ENCODE assay signal across 8 mouse cellular contexts in genomic region chr9:40241223-40241801, GRCm38 (mm10). TPM values are rescaled to one million over a fixed set of nuclear protein-coding genes. Genes with fewer than 3 reads are reported as not detected.
DNase-seq lines count a peak whose midpoint lies in the region; ATAC-seq and TF ChIP-seq lines count a peak whose summit lies in the region.

No protein-coding gene starts in this region.

- H3K27ac ChIP-seq in embryonic facial prominence, embryonic 12.5 days = no peak overlapping the region
- H3K27ac ChIP-seq in heart, embryonic 15.5 days = peak overlapping the region; percentile 26; the same call in 1 of the 2 replicates
- H3K27ac ChIP-seq in layer of hippocampus, adult 2 months = peak overlapping the region; percentile 97
- H3K27ac ChIP-seq in liver, embryonic 16.5 days (ENCODE audit: low read length) = no peak overlapping the region
- peak overlapping the region; percentile 65 for H3K27ac ChIP-seq in neural tube, embryonic 12.5 days

- WGBS in embryonic facial prominence, embryonic 12.5 days = 1% methylated on average over 15 of the region's 15 CpGs
- 3% methylated on average over 15 of the region's 15 CpGs for WGBS in heart, embryonic 15.5 days
- 1% methylated on average over 15 of the region's 15 CpGs for WGBS in liver, embryonic 16.5 days (ENCODE audit: insufficient replicate concordance)
- WGBS in neural tube, embryonic 12.5 days = under 1% methylated on average over 15 of the region's 15 CpGs

- peaks cover 17% of the 10 kb centered on the region for H3K27me3 ChIP-seq in embryonic facial prominence, embryonic 12.5 days
- peaks cover 3% of the 10 kb centered on the region; the same call in 1 of the 2 replicates for H3K27me3 ChIP-seq in heart, embryonic 15.5 days
- peaks cover 12% of the 10 kb centered on the region; the same call in 1 of the 2 replicates for H3K27me3 ChIP-seq in liver, embryonic 16.5 days (ENCODE audit: control insufficient read depth, insufficient read depth, low read depth, low read length)
- no peaks in the 10 kb centered on the region for H3K27me3 ChIP-seq in neural tube, embryonic 12.5 days (replicated peaks)

- H3K9ac ChIP-seq in embryonic facial prominence, embryonic 12.5 days = peak overlapping the region; percentile 11; the same call in 1 of the 2 replicates
- H3K9ac ChIP-seq in heart, embryonic 15.5 days = peak overlapping the region; percentile 48
- H3K9ac ChIP-seq in liver, embryonic 16.5 days (ENCODE audit: low read depth, low read length) = no peak overlapping the region
- peak overlapping the region; percentile 62 for H3K9ac ChIP-seq in neural tube, embryonic 12.5 days

- H3K4me2 ChIP-seq in embryonic facial prominence, embryonic 12.5 days (replicated peaks) = peak overlapping the region; percentile 70
- peak overlapping the region; percentile 63 for H3K4me2 ChIP-seq in heart, embryonic 15.5 days
- peak overlapping the region; percentile 57 for H3K4me2 ChIP-seq in liver, embryonic 16.5 days (ENCODE audit: low read depth, low read length)
- H3K4me2 ChIP-seq in neural tube, embryonic 12.5 days (replicated peaks) = peak overlapping the region; percentile 68

- H3K9me3 ChIP-seq in embryonic facial prominence, embryonic 12.5 days = no peaks in the 10 kb centered on the region
- no peaks in the 10 kb centered on the region for H3K9me3 ChIP-seq in heart, embryonic 15.5 days (replicated peaks)
- no peaks in the 10 kb centered on the region for H3K9me3 ChIP-seq in liver, embryonic 16.5 days (replicated peaks; ENCODE audit: control insufficient read depth, low read length)
- H3K9me3 ChIP-seq in neural tube, embryonic 12.5 days = no peaks in the 10 kb centered on the region

- ATAC-seq in embryonic facial prominence, embryonic 12.5 days (ENCODE audit: insufficient number of reproducible peaks, insufficient read depth, low FRiP score, low TSS enrichment) = peak; percentile 56; the same call in 1 of the 2 replicates
- ATAC-seq in heart, embryonic 15.5 days (replicated peaks; ENCODE audit: insufficient number of reproducible peaks, insufficient read depth, low FRiP score, low read depth) = peak; percentile 73
- ATAC-seq in liver, embryonic 16.5 days (ENCODE audit: low read depth) = no peak
- ATAC-seq in neural tube, embryonic 12.5 days (ENCODE audit: low FRiP score, low read depth) = peak; percentile 89

- H3K4me1 ChIP-seq in embryonic facial prominence, embryonic 12.5 days = 0 out of 2 replicates have a peak, but pooled peaks cover 6% of the 10 kb centered on the region
- H3K4me1 ChIP-seq in heart, embryonic 15.5 days (replicated peaks) = peaks cover 21% of the 10 kb centered on the region
- no peaks in the 10 kb centered on the region for H3K4me1 ChIP-seq in liver, embryonic 16.5 days (ENCODE audit: control insufficient read depth, low read depth, low read length)
- H3K4me1 ChIP-seq in neural tube, embryonic 12.5 days = peaks cover 8% of the 10 kb centered on the region; the same call in 1 of the 2 replicates

- DNase-seq in CD4-positive helper T cell, adult 2 months (ENCODE audit: low read depth, low spot score) = peak; percentile 10
- peak; percentile 17 for DNase-seq in adrenal gland, adult 8-10 months
- DNase-seq in layer of hippocampus, adult 2 months (ENCODE audit: low spot score in 2 of 2) = peak; percentile 53 to 54
- no peak for DNase-seq in natural killer cell, adult 2 months (ENCODE audit: low spot score in 2 of 2)

- TF ChIP-seq CTCF in layer of hippocampus, adult 2 months (conservative IDR thresholded peaks at IDR 0.05) = no peak

- peak overlapping the region; percentile 41 for H3K4me3 ChIP-seq in embryonic facial prominence, embryonic 12.5 days
- peak overlapping the region; percentile 50 for H3K4me3 ChIP-seq in heart, embryonic 15.5 days
- H3K4me3 ChIP-seq in layer of hippocampus, adult 2 months = peak overlapping the region; percentile 52
- H3K4me3 ChIP-seq in liver, embryonic 16.5 days (ENCODE audit: low read depth, low read length) = peak overlapping the region; percentile 36
- peak overlapping the region; percentile 37 for H3K4me3 ChIP-seq in neural tube, embryonic 12.5 days

- H3K36me3 ChIP-seq in embryonic facial prominence, embryonic 12.5 days = no peaks in the 10 kb centered on the region
- no peaks in the 10 kb centered on the region for H3K36me3 ChIP-seq in heart, embryonic 15.5 days
- no peaks in the 10 kb centered on the region for H3K36me3 ChIP-seq in liver, embryonic 16.5 days (ENCODE audit: control insufficient read depth, insufficient read depth)
- no peaks in the 10 kb centered on the region for H3K36me3 ChIP-seq in neural tube, embryonic 12.5 days

RNA-seq across cellular contexts. Expression of gene Scn3b, which starts 27.7 kb away (rescaled TPM):
- 10 to 100 TPM in 2 of 4 experiments, 1 to 10 TPM in 2; 8.7 to 14.7 (median 11.9) TPM for total RNA-seq in adrenal gland, adult 8-10 months (2022)
- 4.3 and 4.7 TPM in 2 replicates for polyA plus RNA-seq in embryonic facial prominence, embryonic 12.5 days (2016; fragmentation: Nextera tagmentation; extraction: Ambion mirVana)
- 1.5 and 5.2 TPM in 2 replicates for polyA plus RNA-seq in heart, embryonic 15.5 days (2015; fragmentation: Nextera tagmentation; extraction: Ambion mirVana)
- total RNA-seq in layer of hippocampus, adult 2 months (2021) = 100 to 1,000 TPM; 254 to 266 TPM
- polyA plus RNA-seq in liver, embryonic 16.5 days (2015; fragmentation: Nextera tagmentation; extraction: Ambion mirVana) = 0.28 and 0.30 TPM in 2 replicates
- 53.8 and 61.0 TPM in 2 replicates for polyA plus RNA-seq in neural tube, embryonic 12.5 days (2016; fragmentation: Nextera tagmentation; extraction: Ambion mirVana)

RNA-seq across cellular contexts. Expression of gene Zfp202, which starts 49.2 kb away (rescaled TPM):
- 1 to 10 TPM; 5.8 to 8.0 (median 6.7) TPM for total RNA-seq in adrenal gland, adult 8-10 months (2022)
- polyA plus RNA-seq in embryonic facial prominence, embryonic 12.5 days (2016; fragmentation: Nextera tagmentation; extraction: Ambion mirVana) = 9.5 and 9.6 TPM in 2 replicates
- 2.8 and 4.1 TPM in 2 replicates for polyA plus RNA-seq in heart, embryonic 15.5 days (2015; fragmentation: Nextera tagmentation; extraction: Ambion mirVana)
- 1 to 10 TPM; 3.2 to 4.4 TPM for total RNA-seq in layer of hippocampus, adult 2 months (2021)
- polyA plus RNA-seq in liver, embryonic 16.5 days (2015; fragmentation: Nextera tagmentation; extraction: Ambion mirVana) = 0.72 and 0.79 TPM in 2 replicates
- 8.1 and 8.9 TPM in 2 replicates for polyA plus RNA-seq in neural tube, embryonic 12.5 days (2016; fragmentation: Nextera tagmentation; extraction: Ambion mirVana)

Comparison
In these comparisons a context has a peak if more than half of its experiments do, and no peak if none do; other contexts are left out.
1. DNase-seq: peak in CD4-positive helper T cell, adult 2 months (single experiment), adrenal gland, adult 8-10 months (single experiment) and layer of hippocampus, adult 2 months (2 of 2); none in natural killer cell, adult 2 months (0 of 2).
2. H3K27ac ChIP-seq: peak in heart, embryonic 15.5 days (single experiment), layer of hippocampus, adult 2 months (single experiment) and neural tube, embryonic 12.5 days (single experiment); none in embryonic facial prominence, embryonic 12.5 days (single experiment) and liver, embryonic 16.5 days (single experiment).
3. Peak in every context shown above with its lines, with median percentiles within 50 percentile points of each other: H3K4me2 ChIP-seq and H3K4me3 ChIP-seq.